Mouse (Mus musculus) right cerebral cortex, postnatal 36 days (tissue): Measurements from ENCODE around the gene Ankrd26.
A peak's percentile ranks its signal among the peaks of the same experiment; 100 is the strongest.

Experiments used
- DNase-seq, 2 experiments: peaks; one replicate each; pipeline ENCODE4 v3.0.0; 2022; ENCODE audit warnings: low spot score in 2 of 2, mixed read lengths in 1 of 2

Gene Ankrd26

DNA sequence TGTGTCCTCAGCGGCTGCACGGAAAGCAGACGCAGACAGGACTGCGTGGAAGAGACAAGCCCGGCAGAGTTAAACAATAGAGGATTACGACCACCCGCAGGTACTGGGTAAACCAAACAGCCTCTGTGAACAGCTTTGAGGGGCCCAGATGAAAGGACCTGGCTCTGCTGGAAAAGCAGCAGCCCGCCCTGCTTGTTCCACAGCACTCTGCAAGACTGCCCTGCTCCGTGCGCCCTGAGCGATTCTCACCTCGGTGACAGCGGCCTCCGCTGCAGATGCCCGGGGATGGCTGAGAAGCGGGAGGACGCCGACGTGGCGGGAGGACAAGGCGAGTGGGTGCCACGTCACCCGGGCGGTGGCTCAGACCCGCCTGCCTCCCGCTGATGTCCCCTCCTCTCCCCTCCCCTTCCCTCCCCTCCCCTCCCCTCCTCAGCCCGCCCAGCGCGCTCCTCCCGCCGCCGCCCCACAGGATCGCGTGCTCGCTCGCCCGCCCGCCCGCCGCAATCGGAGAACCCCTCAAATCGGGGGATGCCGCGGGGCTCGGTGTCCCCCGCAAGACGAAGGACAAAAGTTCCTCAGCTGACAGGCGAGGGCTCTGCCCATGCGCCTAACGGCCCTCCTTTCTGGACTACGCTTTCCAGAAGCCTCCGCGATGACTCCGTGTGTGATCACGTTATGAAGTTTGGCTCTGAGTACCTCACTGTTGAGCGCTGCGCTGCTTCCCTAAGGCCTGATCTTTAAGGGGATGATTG lies 82.9 kb downstream of the Ankrd26 start, which contains the start of gene Zfp9:
Gene Zfp9 (minus strand): TSS at position 364 of the 752 bp plus-strand sequence.
- DNase-seq: peak; percentile 81 to 85

DNA sequence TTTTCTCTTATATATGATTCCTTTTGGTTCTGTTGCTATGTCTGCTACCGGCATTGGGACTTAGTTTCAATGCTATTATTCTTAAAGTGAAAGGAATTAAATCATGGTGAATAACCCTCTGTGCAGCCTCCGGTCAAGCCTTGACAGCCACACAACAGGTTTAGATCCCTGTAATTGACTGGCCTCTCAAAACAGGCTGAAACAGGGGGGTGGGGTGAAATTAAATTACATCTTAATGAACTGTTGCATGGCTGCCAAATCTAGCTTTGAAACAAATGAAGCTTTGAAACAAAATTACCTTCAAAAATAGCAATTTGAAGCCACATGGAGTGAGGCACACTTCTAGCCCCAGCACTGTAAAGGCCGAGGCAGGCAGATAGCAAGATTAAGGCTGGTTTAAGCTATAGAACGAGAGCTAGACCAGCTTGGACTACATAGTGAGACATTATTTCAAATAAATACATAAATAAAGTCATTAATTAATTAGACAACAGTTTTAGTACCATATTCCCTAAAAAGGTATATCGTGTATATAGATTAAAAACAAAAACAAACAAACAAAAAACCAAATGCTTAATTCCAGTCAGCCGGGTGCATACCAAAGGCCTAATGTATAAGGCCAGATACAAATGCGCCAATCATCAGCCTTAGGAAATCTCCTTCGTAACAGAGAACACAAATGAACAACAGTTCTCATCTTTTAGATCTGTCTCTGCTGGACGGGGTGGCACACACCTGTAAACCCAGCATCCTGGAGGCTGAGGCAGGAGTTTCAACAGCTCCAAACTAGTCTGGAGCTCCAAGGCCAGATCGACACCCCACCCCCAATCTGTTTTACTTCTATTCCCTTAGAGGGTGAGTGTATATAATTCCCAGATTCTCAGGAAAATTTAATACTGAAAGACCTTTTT lies 83.9 kb downstream of the Ankrd26 start:
- no peak for DNase-seq

DNA sequence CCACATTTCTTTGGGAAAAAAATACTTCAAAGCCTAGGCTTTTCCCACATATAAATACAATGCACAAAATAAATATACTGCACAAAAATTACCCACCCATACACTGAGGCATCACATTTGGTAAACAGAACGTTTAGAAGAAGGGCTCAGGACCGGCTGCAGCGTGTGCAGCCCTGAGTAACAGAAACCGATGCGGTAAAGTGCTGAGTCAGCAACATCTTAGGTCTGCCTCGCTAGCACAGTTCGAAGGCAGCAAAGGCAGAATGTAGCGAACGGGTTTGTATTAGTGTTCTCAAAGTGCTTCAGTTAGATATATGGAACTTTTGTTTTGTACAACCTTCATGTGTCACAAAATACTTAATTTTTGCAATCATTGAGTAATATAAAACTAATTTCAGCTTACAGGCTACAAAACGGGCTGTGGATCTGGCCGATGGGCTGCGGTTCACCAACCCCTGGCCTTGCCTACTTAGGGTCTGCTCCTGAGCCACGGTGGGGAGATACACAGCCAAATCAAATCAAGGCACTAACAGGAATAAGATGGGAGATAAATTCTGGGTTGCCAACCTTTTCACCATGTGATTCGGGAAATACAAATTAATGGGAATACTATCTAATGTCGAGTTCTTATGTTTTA lies 99.8 kb downstream of the Ankrd26 start:
- DNase-seq: no peak

- no peak for DNase-seq
Observed at GRCm38 (mm10) chr6:118457726-118458125, 104.3 kb downstream of the Ankrd26 start.

GRCm38 (mm10) chr6:118455042-118455631 lies 106.9 kb downstream of the Ankrd26 start, which contains the start of gene Zfp248:
Gene Zfp248, minus strand, starts transcription at chr6:118455528.
- peak; percentile 95 for DNase-seq

DNA sequence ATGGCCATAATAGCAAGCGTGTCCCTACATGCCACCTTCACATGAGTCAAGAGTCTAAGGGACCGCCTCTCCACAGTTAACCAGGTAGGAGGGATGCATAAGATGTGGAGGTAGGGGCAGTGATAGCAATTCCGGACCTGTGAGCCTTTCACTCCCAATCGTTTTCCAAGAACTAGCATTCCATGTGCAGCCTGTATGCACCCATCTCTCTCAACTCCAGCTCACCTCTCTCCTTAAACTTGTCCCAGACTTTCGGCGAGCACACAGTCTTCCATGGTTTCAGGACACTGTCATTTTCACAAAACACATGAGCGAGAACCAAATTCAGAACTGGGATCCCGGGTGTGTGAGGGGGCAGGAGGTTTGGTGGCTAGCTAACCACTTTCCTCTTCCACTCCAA lies 107.6 kb downstream of the Ankrd26 start:
- DNase-seq: peak in 1 of 2 experiments; percentile 15
